Mouse (Mus musculus): ENCODE data around the gene Pgap2. TPM values are rescaled to one million over a fixed set of nuclear protein-coding genes. Genes with fewer than 3 reads are reported as not detected.
"Not testable (repeated sequence)": the region's sequence is repeated elsewhere in the genome, so short reads cannot be mapped to it uniquely, and the experiment has no call there.

Gene Pgap2
- polyA plus RNA-seq, 1 experiment: 48.3 TPM

DNA sequence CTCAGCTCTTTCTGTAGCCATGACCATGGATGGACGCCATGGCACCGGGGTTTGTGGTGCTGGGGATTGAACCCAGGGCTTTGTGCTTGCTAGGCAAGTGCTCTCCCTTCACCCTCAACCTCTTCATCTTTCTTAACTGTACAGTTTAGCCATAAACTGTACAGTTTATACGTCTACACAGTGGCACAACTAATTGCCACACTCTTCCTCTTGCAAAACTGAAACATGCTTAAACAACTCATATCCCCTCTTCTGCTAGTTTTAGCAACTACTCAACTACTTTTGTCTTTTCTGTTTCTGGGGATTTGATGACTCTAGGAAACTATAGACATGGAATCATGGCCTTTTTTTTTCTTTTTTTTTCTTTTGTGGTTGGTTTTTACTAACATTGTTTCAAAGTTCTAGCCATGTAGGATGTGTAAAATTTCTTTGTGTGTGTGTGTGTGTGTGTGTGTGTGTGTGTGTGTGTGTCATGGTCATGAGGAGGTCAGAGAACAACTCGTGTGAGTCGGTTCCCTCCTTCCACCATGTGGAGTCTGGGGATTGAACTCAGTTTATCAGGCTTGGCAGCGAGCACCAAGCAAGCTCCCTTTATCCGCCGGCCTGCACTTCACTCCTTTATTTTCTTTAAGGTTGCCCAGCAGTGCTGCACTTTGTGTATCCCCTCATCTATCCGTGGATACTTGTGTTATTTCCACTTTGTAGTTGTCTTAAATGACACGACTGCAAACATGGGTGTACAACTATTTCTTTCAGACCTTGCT is 49.9 kb downstream of the Pgap2 start:
- WGBS: 79% methylated on average over 10 of the region's 10 CpGs

DNA sequence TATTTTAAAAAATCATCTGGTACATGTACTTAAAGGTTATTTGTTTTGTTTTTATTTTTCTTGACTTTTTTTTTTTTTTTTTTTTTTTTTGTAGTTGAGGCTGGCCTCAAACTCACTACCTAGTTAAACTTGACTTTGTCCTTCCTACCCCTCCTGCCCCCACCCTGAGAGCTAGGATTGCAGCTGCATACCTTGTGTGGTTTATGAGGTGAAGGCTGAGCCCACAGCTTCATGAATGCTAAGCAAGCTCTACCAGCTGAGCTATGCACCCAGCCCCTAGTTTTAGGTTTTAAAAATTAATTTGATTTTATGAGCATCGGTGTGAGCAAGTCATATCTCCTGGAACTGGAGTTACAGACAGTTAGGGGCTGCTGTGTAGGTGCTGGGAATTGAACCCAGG is 50.5 kb downstream of the Pgap2 start:
- no peak for DNase-seq (ENCODE audit: low read depth, low spot score)
- 78% methylated on average over 1 of the region's 1 CpGs for WGBS

More for the DNA sequence above, 49.9 kb downstream of the Pgap2 start:
- no peak for DNase-seq (ENCODE audit: low read depth, low spot score)

DNA sequence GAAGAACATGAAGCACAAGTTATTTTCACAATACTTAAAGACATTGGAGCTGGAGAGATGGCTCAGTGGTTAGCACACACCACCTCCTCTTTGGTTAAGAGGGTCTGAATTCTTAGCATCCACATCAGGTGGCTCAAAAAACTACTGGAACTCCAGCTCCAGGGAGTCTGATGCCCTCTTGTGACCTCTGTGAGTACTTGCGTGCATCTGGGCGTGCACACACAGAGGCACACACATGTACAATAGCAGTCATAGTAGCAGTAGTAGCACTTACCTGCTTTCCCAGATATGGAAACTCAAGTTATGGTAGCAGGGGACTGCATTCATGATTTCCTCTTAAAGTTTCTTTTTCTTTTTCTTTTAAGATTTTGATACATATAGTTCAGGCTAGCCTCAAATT is 53.0 kb downstream of the Pgap2 start:
- 99% methylated on average over 2 of the region's 2 CpGs for WGBS
- no peak for DNase-seq (ENCODE audit: low read depth, low spot score)

- DNase-seq (ENCODE audit: low read depth, low spot score): not testable (repeated sequence)
- WGBS: 85% methylated on average over 10 of the region's 10 CpGs
These were observed 56.0 kb downstream of the Pgap2 start for GRCm38 (mm10) chr7:102266021-102266400.

GRCm38 (mm10) chr7:102266401-102267042 is 56.5 kb downstream of the Pgap2 start:
- 22% methylated on average over 14 of the region's 14 CpGs for WGBS
- DNase-seq (ENCODE audit: low read depth, low spot score): no peak

DNA sequence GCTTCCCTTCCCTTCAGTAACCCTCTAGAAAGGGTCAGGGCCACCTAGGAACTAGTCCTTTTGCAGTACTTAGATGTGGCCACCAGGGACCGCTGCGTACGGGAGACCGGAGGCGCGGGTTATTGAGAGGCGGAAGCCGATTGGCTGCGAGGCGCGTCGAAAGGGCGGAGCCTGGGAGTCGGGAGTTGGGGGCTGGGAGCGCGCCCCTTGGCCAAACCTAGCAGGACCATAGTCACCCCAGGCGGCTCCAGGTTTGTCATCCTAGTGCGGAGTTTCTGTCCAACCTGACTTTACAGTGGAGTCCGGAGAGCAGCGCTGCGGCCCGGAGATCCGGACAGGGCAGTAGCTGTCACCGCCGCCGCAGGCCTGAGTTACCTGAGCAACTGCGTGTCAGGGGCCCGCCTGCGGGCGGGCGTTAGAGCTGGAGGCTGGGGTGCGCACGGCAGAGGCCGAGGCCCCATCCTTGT is 57.1 kb downstream of the Pgap2 start:
- peak; percentile 75 for DNase-seq (ENCODE audit: low read depth, low spot score)
- under 1% methylated on average over 34 of the region's 34 CpGs for WGBS

- WGBS: under 1% methylated on average over 57 of the region's 73 CpGs
- DNase-seq (ENCODE audit: low read depth, low spot score): no peak
These were observed 57.8 kb downstream of the Pgap2 start, which contains the start of gene Stim1 for GRCm38 (mm10) chr7:102267601-102268394. TSS of gene Stim1 (plus strand) at chr7:102267806.

DNA sequence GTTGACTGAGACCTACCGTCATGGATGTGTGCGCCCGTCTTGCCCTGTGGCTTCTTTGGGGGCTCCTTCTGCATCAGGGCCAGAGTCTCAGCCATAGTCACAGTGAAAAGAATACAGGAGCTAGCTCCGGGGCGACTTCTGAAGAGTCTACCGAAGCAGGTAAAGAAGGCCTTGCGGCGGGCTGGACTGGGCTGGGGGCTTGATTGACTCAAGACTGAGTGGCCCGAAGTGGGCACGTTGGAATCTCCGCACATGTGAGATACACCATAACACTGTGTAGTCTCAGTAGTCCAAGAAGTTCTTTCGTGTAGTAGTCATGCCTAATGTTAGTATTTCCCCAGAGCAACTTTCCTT is 58.4 kb downstream of the Pgap2 start:
- WGBS: 3% methylated on average over 12 of the region's 12 CpGs

DNA sequence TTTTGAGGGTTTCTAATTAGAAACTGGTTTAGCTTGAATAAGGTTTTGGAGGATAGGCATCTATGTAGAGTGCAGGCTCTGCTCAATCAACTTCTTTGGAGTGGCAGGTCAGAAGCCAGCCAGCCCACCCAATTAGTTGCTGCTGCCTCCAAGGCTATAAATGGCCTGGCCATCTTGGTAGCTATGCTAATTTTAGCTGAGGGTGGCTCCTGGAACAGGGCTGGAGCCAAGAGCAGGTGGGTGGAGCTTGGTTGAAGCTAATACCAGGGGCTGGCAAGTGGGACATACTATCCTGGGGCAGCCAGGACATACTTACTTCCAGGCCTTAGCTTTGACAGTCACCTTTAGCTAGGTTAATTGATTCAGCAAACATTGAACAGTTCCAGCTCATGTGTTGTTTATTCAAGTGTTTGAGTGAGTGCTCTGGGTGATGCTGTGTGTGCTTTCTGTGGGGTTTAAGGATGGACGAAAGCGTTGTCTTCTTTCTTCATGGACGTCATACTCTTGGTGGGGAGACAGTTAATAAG is 62.5 kb downstream of the Pgap2 start:
- no peak for DNase-seq (ENCODE audit: low read depth, low spot score)
- 63% methylated on average over 3 of the region's 3 CpGs for WGBS

More for the DNA sequence above, 58.4 kb downstream of the Pgap2 start:
- no peak for DNase-seq (ENCODE audit: low read depth, low spot score)

DNA sequence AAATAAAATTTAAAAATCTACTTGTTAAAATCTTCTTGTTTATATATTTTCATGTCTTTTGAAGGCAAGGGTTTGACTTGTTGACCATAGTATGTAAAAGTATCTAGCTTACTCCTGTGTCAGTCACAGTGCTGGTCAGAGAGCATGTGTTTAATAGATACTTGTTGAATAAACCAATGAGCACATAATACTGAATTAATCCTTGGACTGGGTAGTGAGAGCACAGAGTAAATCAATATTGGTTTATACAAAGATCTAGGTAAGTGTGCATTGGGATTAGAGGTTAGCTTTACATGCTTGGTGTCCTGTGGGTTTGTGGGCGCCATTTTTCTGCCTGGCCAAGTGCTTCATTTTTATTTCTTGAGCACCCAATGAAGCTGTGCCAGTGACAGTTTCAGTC is 71.4 kb downstream of the Pgap2 start:
- 100% methylated on average over 1 of the region's 1 CpGs for WGBS
- DNase-seq (ENCODE audit: low read depth, low spot score): no peak

DNA sequence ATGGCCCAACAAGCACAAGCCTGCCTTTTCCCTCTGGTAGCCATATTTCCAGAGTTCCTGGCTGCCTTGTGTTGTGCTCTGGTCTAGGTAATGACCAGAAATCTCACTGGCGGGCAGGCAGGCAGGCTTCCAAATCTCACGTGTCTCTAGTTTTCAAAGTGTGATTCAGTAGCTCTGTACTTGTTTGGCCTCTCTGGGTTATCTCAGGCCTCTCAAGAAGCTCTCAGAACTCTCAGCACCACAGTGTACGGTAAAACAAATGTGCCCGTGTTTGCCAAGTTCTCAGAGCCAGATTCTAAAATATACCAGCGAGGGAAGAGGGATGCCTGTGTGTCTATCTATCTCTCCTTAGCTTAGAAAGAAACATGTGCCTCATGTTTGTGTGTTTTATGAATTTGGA is 72.3 kb downstream of the Pgap2 start:
- 26% methylated on average over 5 of the region's 5 CpGs for WGBS
- DNase-seq (ENCODE audit: low read depth, low spot score): no peak

Other genes with a start within 250 kb of the Pgap2 start
- gene Il18bp, start 191.5 kb upstream of the Pgap2 start, polyA plus RNA-seq (2012; rRNA removed): 25.7 and 49.6 TPM in 2 replicates
- 39.9 and 70.6 TPM in 2 replicates for gene Rnf121, start 144.7 kb upstream of the Pgap2 start, polyA plus RNA-seq (2012; rRNA removed)
- gene Xndc1, start 144.7 kb upstream of the Pgap2 start, polyA plus RNA-seq (2012; rRNA removed): 14.3 and 14.4 TPM in 2 replicates
- 1.5 and 2.2 TPM in 2 replicates for gene Xntrpc, start 144.5 kb upstream of the Pgap2 start, polyA plus RNA-seq (2012; rRNA removed)
- gene Trpc2, start 127.1 kb upstream of the Pgap2 start, polyA plus RNA-seq (2012; rRNA removed): not detected in 2 replicates
- gene Art1, start 108.5 kb upstream of the Pgap2 start, polyA plus RNA-seq (2012; rRNA removed): 0.09 TPM in 1 of 2 replicates, not detected in the other
- gene Art5, start 100.7 kb upstream of the Pgap2 start, polyA plus RNA-seq (2012; rRNA removed): 0.24 and 0.29 TPM in 2 replicates
- gene Chrna10, start 93.4 kb upstream of the Pgap2 start, polyA plus RNA-seq (2012; rRNA removed): 0.26 and 0.60 TPM in 2 replicates
- 11.7 and 15.5 TPM in 2 replicates for gene Nup98, start within 50 bp of the Pgap2 start, polyA plus RNA-seq (2012; rRNA removed)
- 104 and 114 TPM in 2 replicates for gene Rhog, start 45.8 kb downstream of the Pgap2 start, polyA plus RNA-seq (2012; rRNA removed)
- 21.6 and 25.3 TPM in 2 replicates for gene Stim1, start 57.6 kb downstream of the Pgap2 start, polyA plus RNA-seq (2012; rRNA removed)
- 12.2 and 16.9 TPM in 2 replicates for gene Rrm1, start 231.5 kb downstream of the Pgap2 start, polyA plus RNA-seq (2012; rRNA removed)

Measured in large intestine, adult 2 months (tissue).